Mouse (Mus musculus) adrenal gland, postnatal 10 days (tissue): ENCODE data around the gene Zranb1. TPM values are rescaled to one million over a fixed set of nuclear protein-coding genes. Genes with fewer than 3 reads are reported as not detected.

ENCODE experiments used
- DNase-seq: peaks from one replicate; pipeline ENCODE4 v3.0.0; 2021; ENCODE audit warnings: mixed read lengths
- total RNA-seq, 2 experiments: library from RNA; stranded (reverse); gene quantifications; 2 replicates each; pipeline ENCODE4 v1.2.3; 2021

Gene Zranb1
- total RNA-seq, 2 experiments from 2014 or later, result 33.7 to 37.9 TPM

GRCm38 (mm10) chr7:133001388-133001787, 70.4 kb downstream of the Zranb1 start:
- DNase-seq, result no peak

- DNase-seq, result no peak
Measured at GRCm38 (mm10) chr7:133002271-133002670, 71.3 kb downstream of the Zranb1 start.

GRCm38 (mm10) chr7:133003421-133003820, 72.5 kb downstream of the Zranb1 start:
- DNase-seq, result peak; percentile 85

GRCm38 (mm10) chr7:133005772-133006171, 74.8 kb downstream of the Zranb1 start:
- no peak for DNase-seq

- peak; percentile 90 for DNase-seq
Measured at GRCm38 (mm10) chr7:133007343-133007742, 76.4 kb downstream of the Zranb1 start.

GRCm38 (mm10) chr7:133008663-133009062, 77.7 kb downstream of the Zranb1 start:
- peak; percentile 47 for DNase-seq

- DNase-seq, result no peak
Measured at GRCm38 (mm10) chr7:133009676-133010075, 78.7 kb downstream of the Zranb1 start.

- DNase-seq, result no peak
Measured at GRCm38 (mm10) chr7:133010477-133010876, 79.5 kb downstream of the Zranb1 start.

GRCm38 (mm10) chr7:133011191-133011590, 80.2 kb downstream of the Zranb1 start:
- DNase-seq, result peak; percentile 72

GRCm38 (mm10) chr7:133011611-133012010, 80.7 kb downstream of the Zranb1 start:
- no peak for DNase-seq

GRCm38 (mm10) chr7:133012637-133013366, 81.9 kb downstream of the Zranb1 start:
- no peak for DNase-seq

- DNase-seq, result no peak
Measured at GRCm38 (mm10) chr7:133013923-133014322, 83.0 kb downstream of the Zranb1 start.

GRCm38 (mm10) chr7:133014631-133015030, 83.7 kb downstream of the Zranb1 start:
- no peak for DNase-seq

- no peak for DNase-seq
Measured at GRCm38 (mm10) chr7:133015416-133016070, 84.6 kb downstream of the Zranb1 start.

- DNase-seq, result no peak
Measured at GRCm38 (mm10) chr7:133018961-133019360, 88.0 kb downstream of the Zranb1 start.

- no peak for DNase-seq
Measured at GRCm38 (mm10) chr7:133019481-133020020, 88.6 kb downstream of the Zranb1 start.

GRCm38 (mm10) chr7:133024694-133025093, 93.8 kb downstream of the Zranb1 start:
- no peak for DNase-seq

GRCm38 (mm10) chr7:133027930-133028329, 97.0 kb downstream of the Zranb1 start:
- DNase-seq, result no peak

- no peak for DNase-seq
Measured at GRCm38 (mm10) chr7:133029004-133029403, 98.1 kb downstream of the Zranb1 start.

GRCm38 (mm10) chr7:133029496-133030047, 98.6 kb downstream of the Zranb1 start:
- no peak for DNase-seq

GRCm38 (mm10) chr7:133032589-133033203, 101.8 kb downstream of the Zranb1 start:
- peak; percentile 76 for DNase-seq

- DNase-seq, result no peak
Measured at GRCm38 (mm10) chr7:133035901-133036300, 105.0 kb downstream of the Zranb1 start.
